Mouse (Mus musculus): Measurements from ENCODE around the gene Fkbp15. TPM values are rescaled to one million over a fixed set of nuclear protein-coding genes. Genes with fewer than 3 reads are reported as not detected.
"Not testable (repeated sequence)": the region's sequence is repeated elsewhere in the genome, so short reads cannot be mapped to it uniquely, and the experiment has no call there.

The Fkbp15 gene
- total RNA-seq, 2 experiments from 2014 or later: 30.1 to 36.6 TPM

GRCm38 (mm10) chr4:62281319-62281718 is 79.0 kb downstream of the Fkbp15 start:
- no peak for DNase-seq

- no peak for DNase-seq
Observed at GRCm38 (mm10) chr4:62278081-62278480, 82.3 kb downstream of the Fkbp15 start.

GRCm38 (mm10) chr4:62277222-62277621 is 83.1 kb downstream of the Fkbp15 start:
- DNase-seq: no peak

GRCm38 (mm10) chr4:62276642-62277041 is 83.7 kb downstream of the Fkbp15 start:
- no peak for DNase-seq

GRCm38 (mm10) chr4:62274841-62275536 is 85.4 kb downstream of the Fkbp15 start:
- no peak for DNase-seq

- no peak for DNase-seq
Observed at GRCm38 (mm10) chr4:62273916-62274315, 86.4 kb downstream of the Fkbp15 start.

GRCm38 (mm10) chr4:62272696-62273095 is 87.7 kb downstream of the Fkbp15 start:
- DNase-seq: no peak

- no peak for DNase-seq
Observed at GRCm38 (mm10) chr4:62267101-62267500, 93.2 kb downstream of the Fkbp15 start.

- not testable (repeated sequence) for DNase-seq
Observed at GRCm38 (mm10) chr4:62266016-62266415, 94.3 kb downstream of the Fkbp15 start.

GRCm38 (mm10) chr4:62265154-62265836 is 95.1 kb downstream of the Fkbp15 start:
- DNase-seq: no peak

- peak; percentile 36 for DNase-seq
Observed at GRCm38 (mm10) chr4:62263133-62263844, 97.1 kb downstream of the Fkbp15 start.

- DNase-seq: no peak
Observed at GRCm38 (mm10) chr4:62262276-62262675, 98.1 kb downstream of the Fkbp15 start, which contains the start of gene Slc31a2. Gene Slc31a2 (plus strand): TSS chr4:62262562.

GRCm38 (mm10) chr4:62256931-62257330 is 103.4 kb downstream of the Fkbp15 start:
- DNase-seq: peak; percentile 77

- no peak for DNase-seq
Observed at GRCm38 (mm10) chr4:62254551-62254950, 105.8 kb downstream of the Fkbp15 start.

GRCm38 (mm10) chr4:62251776-62252175 is 108.6 kb downstream of the Fkbp15 start:
- DNase-seq: no peak

- no peak for DNase-seq
Observed at GRCm38 (mm10) chr4:62250896-62251544, 109.3 kb downstream of the Fkbp15 start.

Other genes with a start within 250 kb of the Fkbp15 start
- gene Mup21, start 209.7 kb downstream of the Fkbp15 start, total RNA-seq (2021): not detected
- gene Zfp37, start 129.5 kb downstream of the Fkbp15 start, total RNA-seq (2021): 1 to 10 TPM; 5.0 to 6.0 TPM
- 10 to 100 TPM; 14.8 to 16.6 TPM for gene Slc31a2, start 98.0 kb downstream of the Fkbp15 start, total RNA-seq (2021)
- 10 to 100 TPM; 59.3 to 59.5 TPM for gene Slc31a1, start 179 bp upstream of the Fkbp15 start, total RNA-seq (2021)
- 10 to 100 TPM; 60.0 to 70.8 TPM for gene Cdc26, start 48.1 kb upstream of the Fkbp15 start, total RNA-seq (2021)
- 10 to 100 TPM; 19.8 to 21.3 TPM for gene Prpf4, start 48.2 kb upstream of the Fkbp15 start, total RNA-seq (2021)
- not detected for gene Rnf183, start 74.7 kb upstream of the Fkbp15 start, total RNA-seq (2021)
- gene Wdr31, start 110.3 kb upstream of the Fkbp15 start, total RNA-seq (2021): 1 to 10 TPM; 2.4 to 3.7 TPM
- gene Bspry, start 119.5 kb upstream of the Fkbp15 start, total RNA-seq (2021): 1 to 10 TPM in 1 of 2 experiments, under 1 TPM in 1; 0.93 to 1.1 TPM
- 10 to 100 TPM; 16.7 to 19.5 TPM for gene Hdhd3, start 142.9 kb upstream of the Fkbp15 start, total RNA-seq (2021)
- gene Alad, start 159.4 kb upstream of the Fkbp15 start, total RNA-seq (2021): 100 to 1,000 TPM; 110 to 122 TPM
- gene Pole3, start 164.5 kb upstream of the Fkbp15 start, total RNA-seq (2021): 10 to 100 TPM; 40.3 to 46.7 TPM
- under 1 TPM; 0.42 to 0.58 TPM for gene 4933430I17Rik, start 164.8 kb upstream of the Fkbp15 start, total RNA-seq (2021)
- gene Rgs3, start 199.3 kb upstream of the Fkbp15 start, total RNA-seq (2021): 10 to 100 TPM; 37.0 to 58.7 TPM